Mouse (Mus musculus): ENCODE results near the gene Gm17067.
"Not testable (repeated sequence)": the region's sequence is repeated elsewhere in the genome, so short reads cannot be mapped to it uniquely, and the experiment has no call there.

The Gm17067 gene

GRCm38 (mm10) chr7:42726917-42727316, at the start of gene Gm17067:
TSS of gene Gm17067 (minus strand) at chr7:42727017.
- DNase-seq (ENCODE audit: low spot score), result not testable (repeated sequence)

- no peak for DNase-seq (ENCODE audit: low spot score)
These were observed 23.0 kb upstream of the Gm17067 start for GRCm38 (mm10) chr7:42749836-42750235.

DNA sequence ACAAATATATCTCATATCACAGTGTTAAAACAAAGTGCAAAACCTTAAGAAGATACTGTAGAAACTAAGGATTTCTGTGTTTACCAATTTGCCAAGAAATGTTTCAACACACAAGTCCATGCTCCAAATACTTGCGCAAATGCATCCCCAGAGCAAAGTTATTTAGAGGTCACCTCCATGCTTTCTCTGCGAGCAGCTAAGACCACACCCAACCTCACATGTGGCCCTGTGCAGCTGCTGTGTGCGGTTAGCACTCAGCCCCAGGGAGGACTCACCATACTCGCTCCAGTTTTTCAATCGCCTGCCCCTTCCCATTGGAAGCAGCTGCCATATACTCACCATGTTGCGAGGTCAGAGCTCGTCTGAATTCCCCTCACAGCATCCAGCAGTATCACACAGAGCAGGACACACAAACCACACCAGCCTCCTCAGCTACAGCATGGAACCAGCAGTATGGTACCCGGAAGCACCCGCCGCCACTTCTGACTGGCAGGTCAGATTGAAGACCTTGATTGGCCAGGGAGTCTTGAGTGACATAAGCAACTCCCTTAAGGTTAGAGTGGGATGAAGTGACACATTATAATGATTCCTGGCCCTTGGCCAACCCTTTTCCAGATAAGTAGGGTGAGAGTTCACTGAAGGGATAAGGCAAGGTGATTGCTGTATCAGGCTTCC, 11.9 kb upstream of the Gm17067 start:
- no peak for DNase-seq (ENCODE audit: low spot score)

- peak; percentile 19 for DNase-seq (ENCODE audit: low spot score)
These were observed 33.6 kb downstream of the Gm17067 start for GRCm38 (mm10) chr7:42693251-42693650.

DNA sequence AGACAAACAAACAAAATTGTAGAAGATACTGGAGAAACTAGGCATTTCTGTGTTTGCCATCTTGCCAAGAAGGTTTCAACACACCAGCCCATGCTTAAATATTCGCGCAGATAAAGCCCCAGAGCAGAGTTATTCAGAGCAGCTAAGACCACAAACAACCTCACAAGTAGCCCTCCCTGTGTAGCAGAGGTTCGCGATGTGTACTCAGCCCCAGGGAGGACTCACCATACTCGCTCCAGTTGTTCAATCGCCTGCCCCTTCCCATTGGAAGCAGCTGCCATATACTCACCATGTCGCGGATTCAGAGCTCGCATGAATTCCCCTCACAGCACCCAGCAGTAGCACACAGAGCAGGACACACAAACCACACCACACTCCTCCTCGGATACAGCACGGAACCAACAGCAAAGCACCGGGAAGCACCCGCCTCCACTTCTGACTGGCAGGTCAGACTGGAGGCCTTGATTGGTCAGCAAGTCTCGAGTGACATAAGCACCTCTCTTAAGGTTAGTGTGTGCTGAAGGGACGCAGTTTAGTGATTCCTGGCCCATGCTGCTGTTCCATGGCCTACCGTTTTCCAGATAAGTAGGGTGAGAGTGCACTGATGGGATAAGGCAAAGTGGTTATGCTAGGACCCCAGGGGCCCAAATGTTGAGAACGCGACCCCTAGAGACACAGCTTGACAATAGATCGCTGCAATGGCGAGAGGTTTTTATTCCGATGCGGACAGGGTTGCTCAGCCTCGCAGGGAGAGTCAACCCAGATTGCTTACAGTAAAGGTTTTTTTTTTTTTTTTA, 34.3 kb downstream of the Gm17067 start, which contains the start of gene Zfp975:
Gene Zfp975 (minus strand): TSS at position 381 of the 797 bp plus-strand sequence.
- peak; percentile 80 for DNase-seq (ENCODE audit: low spot score)

DNA sequence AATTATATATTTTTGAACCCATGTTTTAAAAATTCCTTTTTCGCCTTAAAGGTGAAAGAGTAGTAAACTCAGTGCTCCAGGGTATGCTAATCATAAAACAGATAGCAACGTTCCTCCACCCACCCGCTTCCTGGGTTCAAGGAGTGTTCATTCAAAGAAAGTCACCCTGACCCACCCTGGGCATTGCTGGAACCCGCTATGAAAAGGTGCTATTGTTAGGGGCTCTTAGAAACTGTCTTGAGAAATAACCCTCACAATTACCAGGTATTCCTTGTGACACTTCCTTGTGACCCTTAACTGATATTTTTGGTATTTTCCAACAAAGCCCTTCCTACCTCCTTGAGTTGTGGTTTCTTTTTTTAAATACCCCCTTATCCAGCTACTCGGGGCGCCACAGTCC, 46.7 kb downstream of the Gm17067 start:
- not testable (repeated sequence) for DNase-seq (ENCODE audit: low spot score)

DNA sequence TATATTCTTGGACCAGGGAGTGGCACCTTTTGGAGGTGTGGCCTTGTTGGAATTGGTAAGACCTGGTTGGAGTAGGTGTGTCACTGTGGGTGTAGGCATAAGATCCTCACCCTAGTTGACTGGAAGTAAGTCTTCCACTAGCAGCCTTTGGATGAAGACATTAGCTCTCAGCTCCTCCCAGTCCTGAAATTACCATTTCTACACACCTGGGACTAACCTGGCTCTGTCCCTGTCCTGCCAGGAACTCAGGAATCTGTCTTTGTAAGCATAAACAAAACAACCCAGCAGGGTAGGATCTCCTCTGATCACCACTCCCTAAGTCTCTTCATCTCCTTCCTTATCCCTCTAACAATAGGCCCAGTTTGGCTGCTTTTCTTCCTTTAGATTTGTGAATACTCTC, 47.2 kb downstream of the Gm17067 start:
- not testable (repeated sequence) for DNase-seq (ENCODE audit: low spot score)

GRCm38 (mm10) chr7:42660140-42660539, 66.7 kb downstream of the Gm17067 start:
- DNase-seq (ENCODE audit: low spot score), result not testable (repeated sequence)

Measured in retina, embryonic 14.5 days (tissue).